29 mouse cellular contexts compared by ENCODE assay signal in the genomic region with DNA sequence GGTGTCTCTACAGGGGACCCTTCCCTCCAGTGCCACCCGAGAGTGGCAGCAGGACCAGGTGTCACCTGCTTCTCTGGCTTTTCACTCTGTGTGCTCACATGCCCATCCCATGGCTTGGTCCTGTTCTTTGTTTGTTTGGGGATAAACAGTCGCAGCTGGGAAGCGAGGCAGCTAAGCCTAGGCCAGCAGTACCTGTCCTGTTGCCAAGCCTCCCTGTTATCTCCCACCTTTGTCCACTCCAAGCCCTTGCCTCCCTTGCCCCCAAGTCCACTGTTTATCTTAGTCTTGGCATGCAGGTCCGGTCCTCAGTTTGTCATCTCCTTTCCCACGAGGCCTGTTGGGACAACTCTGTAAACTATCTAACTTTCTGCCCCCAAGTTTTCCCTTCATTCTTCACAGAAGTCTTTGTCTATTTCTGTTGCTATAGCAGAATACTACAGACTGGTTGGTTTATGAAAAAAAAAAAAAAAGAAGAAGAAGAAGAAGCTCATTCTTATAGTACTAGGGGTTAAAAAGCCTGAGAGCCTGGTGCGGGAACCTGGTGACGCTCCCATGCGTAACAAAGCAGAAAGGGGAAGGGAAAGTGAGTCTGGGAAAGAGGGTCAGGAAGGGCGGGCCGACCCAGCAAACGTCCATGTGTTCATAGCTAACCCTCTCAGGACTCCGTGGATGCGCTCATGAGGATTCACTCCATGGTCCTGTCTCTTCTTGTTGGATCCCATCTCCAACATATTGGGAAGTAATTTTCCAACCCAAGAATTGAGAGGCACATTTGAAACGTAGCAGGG. TPM values are rescaled to one million over a fixed set of nuclear protein-coding genes. Genes with fewer than 3 reads are reported as not detected.
DNase-seq lines count a peak whose midpoint lies in the region; ATAC-seq and TF ChIP-seq lines count a peak whose summit lies in the region.
"Had no signal": no experiment of that assay in that cellular context is flagged by ENCODE, and none has a peak within 500 bp of the region (broad histone marks: within the 10 kb centered on the region; RNA-seq: fewer than 3 reads in every experiment).

No protein-coding gene starts in this region.

- no peaks in the 10 kb centered on the region for H3K79me2 ChIP-seq in heart, adult 2 months (replicated peaks; ENCODE audit: control insufficient read depth, insufficient read depth, low read length)

- no peaks in the 10 kb centered on the region for H3K36me3 ChIP-seq in heart, adult 2 months (ENCODE audit: control insufficient read depth, insufficient read depth, low read length)
- H3K36me3 ChIP-seq in lung, embryonic 16.5 days (ENCODE audit: control insufficient read depth, insufficient read depth, low read length): no peaks in the 10 kb centered on the region
- no peaks in the 10 kb centered on the region for H3K36me3 ChIP-seq in small intestine, adult 2 months (ENCODE audit: control insufficient read depth, insufficient read depth, low read length)
- H3K36me3 ChIP-seq: neural tube, embryonic 12.5 days had no signal

- no peak overlapping the region for H3K27ac ChIP-seq in heart, adult 2 months
- peak overlapping the region; percentile 52; the same call in 1 of the 2 replicates for H3K27ac ChIP-seq in lung, embryonic 16.5 days (ENCODE audit: low read length)
- H3K27ac ChIP-seq in small intestine, adult 2 months (ENCODE audit: insufficient read depth, low read depth, low read length): peak overlapping the region; percentile 42; the same call in 1 of the 2 replicates
- H3K27ac ChIP-seq: hindbrain, postnatal 0 days; liver, embryonic 14.5 days; neural tube, embryonic 12.5 days had no signal

- DNase-seq in heart, adult 11 months: peak; percentile 93
- DNase-seq in heart, adult 2 months: no peak
- DNase-seq in lung, postnatal 14 days: no peak
- DNase-seq in left cerebral cortex, postnatal 14 days (ENCODE audit: low spot score in 2 of 2): no peak
- no peak for DNase-seq in thymus, postnatal 36 days
- DNase-seq: adrenal gland, postnatal 25 days; cerebellum, adult 11-12 months; cerebellum, postnatal 25 days; gastrocnemius, postnatal 25 days; kidney, adult 9 months; kidney, postnatal 14 days; lung, postnatal 4 days; retina, postnatal 1 day; thymus, postnatal 14 days had no signal

- H3K4me2 ChIP-seq in lung, embryonic 16.5 days (ENCODE audit: low read depth, low read length): no peak overlapping the region
- H3K4me2 ChIP-seq: midbrain, embryonic 11.5 days; neural tube, embryonic 12.5 days had no signal

- no peaks in the 10 kb centered on the region for H3K27me3 ChIP-seq in heart, adult 2 months (ENCODE audit: control insufficient read depth, insufficient read depth, low read length)
- H3K27me3 ChIP-seq in lung, embryonic 16.5 days (ENCODE audit: control insufficient read depth, insufficient read depth, low read depth, low read length): no peaks in the 10 kb centered on the region
- H3K27me3 ChIP-seq in small intestine, adult 2 months (ENCODE audit: control insufficient read depth, insufficient read depth, low read length): no peaks in the 10 kb centered on the region
- H3K27me3 ChIP-seq: neural tube, embryonic 12.5 days had no signal

- H3K4me1 ChIP-seq in heart, adult 2 months (ENCODE audit: control insufficient read depth, insufficient read depth, low read length): no peaks in the 10 kb centered on the region; the same call in 1 of the 2 replicates
- H3K4me1 ChIP-seq in lung, embryonic 16.5 days (replicated peaks; ENCODE audit: control insufficient read depth, insufficient read depth, low read length): peaks cover 11% of the 10 kb centered on the region; the same call in 1 of the 2 replicates
- H3K4me1 ChIP-seq in small intestine, adult 2 months (ENCODE audit: control insufficient read depth, insufficient read depth, insufficient read length, low read length): peaks cover 6% of the 10 kb centered on the region
- H3K4me1 ChIP-seq: neural tube, embryonic 12.5 days had no signal

- no peak overlapping the region for H3K4me3 ChIP-seq in heart, adult 2 months
- H3K4me3 ChIP-seq in lung, embryonic 16.5 days (ENCODE audit: low read length): no peak overlapping the region
- no peak overlapping the region for H3K4me3 ChIP-seq in small intestine, adult 2 months (ENCODE audit: low read depth, low read length)
- H3K4me3 ChIP-seq: neural tube, embryonic 12.5 days had no signal

- ATAC-seq in lung, embryonic 16.5 days (ENCODE audit: low read depth): no peak
- peak; percentile 85 for ATAC-seq in megakaryocyte, adult 5-6 weeks (ENCODE audit: poor library complexity, severe bottlenecking)
- ATAC-seq: CD4-positive, CD25-positive, alpha-beta regulatory T cell, adult 4 months; forebrain, embryonic 16.5 days; hindbrain, postnatal 0 days; intestine, embryonic 16.5 days had no signal

- H3K9ac ChIP-seq in heart, adult 2 months (ENCODE audit: low read depth, low read length): no peak overlapping the region
- no peak overlapping the region for H3K9ac ChIP-seq in lung, embryonic 16.5 days (ENCODE audit: low read length)
- H3K9ac ChIP-seq: liver, embryonic 14.5 days; neural tube, embryonic 12.5 days had no signal

- intact Hi-C loops in heart, adult 2 months (cut with DNase I): no loop called here
- intact Hi-C loops in left cerebral cortex, postnatal 14 days (cut with DNase I): no loop called here

- no peak for TF ChIP-seq EP300 in heart, adult 2 months (IDR thresholded peaks at IDR 0.05; ENCODE audit: insufficient read depth, low read depth, low read length)

- no peak for TF ChIP-seq POLR2A in heart, adult 2 months (IDR thresholded peaks at IDR 0.05; ENCODE audit: insufficient read depth, low read depth, low read length)
- TF ChIP-seq POLR2A in small intestine, adult 2 months (IDR thresholded peaks at IDR 0.05; ENCODE audit: low read depth, low read length): no peak

- 72% methylated on average over 14 of the region's 14 CpGs for WGBS in heart, adult 2 months
- WGBS in lung, embryonic 16.5 days: 62% methylated on average over 14 of the region's 14 CpGs
- 59% methylated on average over 14 of the region's 14 CpGs for WGBS in small intestine, adult 2 months

- no peak for TF ChIP-seq CTCF in heart, adult 2 months (IDR thresholded peaks at IDR 0.05)
- no peak for TF ChIP-seq CTCF in small intestine, adult 2 months (IDR thresholded peaks at IDR 0.05; ENCODE audit: extremely low read depth, insufficient read length, insufficient replicate concordance, low read depth, low read length)

- no peaks in the 10 kb centered on the region for H3K9me3 ChIP-seq in lung, embryonic 16.5 days (ENCODE audit: control insufficient read depth, low read length)
- H3K9me3 ChIP-seq: neural tube, embryonic 12.5 days had no signal

RNA-seq across cellular contexts. Expression of gene Scnn1a, which starts 12.8 kb away (rescaled TPM):
- under 1 TPM; 0.37 to 0.75 TPM for total RNA-seq in heart, adult 2 months (2021)
- polyA plus RNA-seq in heart, adult 2 months (2012; rRNA removed): 0.76 and 3.1 TPM in 2 replicates
- 9.1 and 13.4 TPM in 2 replicates for polyA plus RNA-seq in lung, embryonic 16.5 days (2015; fragmentation: Nextera tagmentation; extraction: Ambion mirVana)
- total RNA-seq in megakaryocyte, adult 5-6 weeks (2015): 9.0 and 9.5 TPM in 2 replicates
- total RNA-seq in megakaryocyte, adult 5-6 weeks (2017): 0.99 and 1.6 TPM in 2 replicates
- polyA plus RNA-seq in small intestine, adult 2 months (2012; rRNA removed): 11.7 and 11.9 TPM in 2 replicates
- 1 to 10 TPM; 2.9 TPM for total RNA-seq in left cerebral cortex, postnatal 14 days (2021)
- polyA plus RNA-seq: CD4-positive, CD25-positive, alpha-beta regulatory T cell, adult 4 months had no signal

RNA-seq across cellular contexts. Expression of gene Tnfrsf1a, which starts 15.9 kb away (rescaled TPM):
- total RNA-seq in heart, adult 2 months (2021): 10 to 100 TPM; 50.8 to 62.8 TPM
- 57.1 and 59.7 TPM in 2 replicates for polyA plus RNA-seq in heart, adult 2 months (2012; rRNA removed)
- polyA plus RNA-seq in lung, embryonic 16.5 days (2015; fragmentation: Nextera tagmentation; extraction: Ambion mirVana): 115 and 117 TPM in 2 replicates
- total RNA-seq in megakaryocyte, adult 5-6 weeks (2015): 96.4 and 101 TPM in 2 replicates
- 90.2 and 116 TPM in 2 replicates for total RNA-seq in megakaryocyte, adult 5-6 weeks (2017)
- 90.5 and 207 TPM in 2 replicates for polyA plus RNA-seq in small intestine, adult 2 months (2012; rRNA removed)
- 10 to 100 TPM; 11.5 to 12.3 TPM for total RNA-seq in left cerebral cortex, postnatal 14 days (2021)

RNA-seq across cellular contexts. Expression of gene Ltbr, which starts 19.6 kb away (rescaled TPM):
- total RNA-seq in heart, adult 2 months (2021): 10 to 100 TPM; 28.2 to 28.8 TPM
- 34.8 and 36.5 TPM in 2 replicates for polyA plus RNA-seq in heart, adult 2 months (2012; rRNA removed)
- polyA plus RNA-seq in lung, embryonic 16.5 days (2015; fragmentation: Nextera tagmentation; extraction: Ambion mirVana): 91.1 and 96.4 TPM in 2 replicates
- total RNA-seq in megakaryocyte, adult 5-6 weeks (2015): 30.0 and 30.6 TPM in 2 replicates
- total RNA-seq in megakaryocyte, adult 5-6 weeks (2017): 57.1 and 59.9 TPM in 2 replicates
- 122 and 167 TPM in 2 replicates for polyA plus RNA-seq in small intestine, adult 2 months (2012; rRNA removed)
- total RNA-seq in left cerebral cortex, postnatal 14 days (2021): 1 to 10 TPM; 8.8 to 9.3 TPM

RNA-seq across cellular contexts. Expression of gene Plekhg6, which starts 47.3 kb away (rescaled TPM):
- under 1 TPM in 1 of 2 experiments, not detected in 1; 0.08 TPM for total RNA-seq in heart, adult 2 months (2021)
- 0.06 and 0.14 TPM in 2 replicates for polyA plus RNA-seq in heart, adult 2 months (2012; rRNA removed)
- 0.49 and 0.99 TPM in 2 replicates for polyA plus RNA-seq in lung, embryonic 16.5 days (2015; fragmentation: Nextera tagmentation; extraction: Ambion mirVana)
- not detected in 2 replicates for total RNA-seq in megakaryocyte, adult 5-6 weeks (2015)
- not detected in 2 replicates for total RNA-seq in megakaryocyte, adult 5-6 weeks (2017)
- polyA plus RNA-seq in small intestine, adult 2 months (2012; rRNA removed): 26.0 and 66.6 TPM in 2 replicates
- under 1 TPM; 0.13 to 0.30 TPM for total RNA-seq in left cerebral cortex, postnatal 14 days (2021)
- total RNA-seq: gastrocnemius, postnatal 25 days; layer of hippocampus, postnatal 25 days had no signal
- polyA plus RNA-seq: forebrain, embryonic 16.5 days; midbrain, embryonic 11.5 days had no signal

RNA-seq across cellular contexts. Expression of gene Tuba3a, which starts 47.5 kb away (rescaled TPM):
- not detected for total RNA-seq in heart, adult 2 months (2021)
- 0.82 and 0.92 TPM in 2 replicates for polyA plus RNA-seq in heart, adult 2 months (2012; rRNA removed)
- 0.16 TPM in 1 of 2 replicates, not detected in the other for polyA plus RNA-seq in lung, embryonic 16.5 days (2015; fragmentation: Nextera tagmentation; extraction: Ambion mirVana)
- not detected in 2 replicates for total RNA-seq in megakaryocyte, adult 5-6 weeks (2015)
- not detected in 2 replicates for total RNA-seq in megakaryocyte, adult 5-6 weeks (2017)
- polyA plus RNA-seq in small intestine, adult 2 months (2012; rRNA removed): not detected in 2 replicates
- total RNA-seq in left cerebral cortex, postnatal 14 days (2021): not detected
- total RNA-seq: adrenal gland, postnatal 25 days; gastrocnemius, postnatal 25 days; hematopoietic stem cell, adult 5-6 weeks; hindbrain, postnatal 0 days; layer of hippocampus, adult 18-20 months; layer of hippocampus, postnatal 25 days had no signal
- polyA plus RNA-seq: forebrain, embryonic 16.5 days; heart, embryonic 16.5 days; hindbrain, postnatal 0 days; liver, embryonic 14.5 days; stomach, embryonic 14.5 days had no signal
